Mouse (Mus musculus): Measurements from ENCODE around the gene Fbxw10.

Fbxw10 gene

DNA sequence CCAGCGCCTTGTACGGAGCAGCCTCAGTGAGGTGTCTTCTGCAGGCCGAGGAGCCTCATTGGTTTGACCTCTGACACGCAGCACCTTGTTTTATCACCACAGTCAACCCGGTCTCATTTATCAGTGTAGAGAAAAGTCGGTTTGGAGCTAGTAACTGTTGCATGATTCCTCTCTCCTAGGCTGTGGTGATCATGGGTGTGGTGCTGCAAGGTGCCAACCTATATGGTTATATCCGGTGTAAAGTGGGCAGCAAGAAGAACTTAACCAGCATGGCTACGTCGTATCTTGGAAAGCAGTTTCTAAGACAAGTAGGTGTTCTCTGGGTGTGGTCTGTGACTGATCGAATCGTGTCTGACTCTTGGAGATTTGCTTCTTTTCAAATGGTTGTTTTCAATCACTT lies 44.9 kb downstream of the Fbxw10 start:
- no peak for ATAC-seq (ENCODE audit: insufficient number of reproducible peaks, low FRiP score, low TSS enrichment)

DNA sequence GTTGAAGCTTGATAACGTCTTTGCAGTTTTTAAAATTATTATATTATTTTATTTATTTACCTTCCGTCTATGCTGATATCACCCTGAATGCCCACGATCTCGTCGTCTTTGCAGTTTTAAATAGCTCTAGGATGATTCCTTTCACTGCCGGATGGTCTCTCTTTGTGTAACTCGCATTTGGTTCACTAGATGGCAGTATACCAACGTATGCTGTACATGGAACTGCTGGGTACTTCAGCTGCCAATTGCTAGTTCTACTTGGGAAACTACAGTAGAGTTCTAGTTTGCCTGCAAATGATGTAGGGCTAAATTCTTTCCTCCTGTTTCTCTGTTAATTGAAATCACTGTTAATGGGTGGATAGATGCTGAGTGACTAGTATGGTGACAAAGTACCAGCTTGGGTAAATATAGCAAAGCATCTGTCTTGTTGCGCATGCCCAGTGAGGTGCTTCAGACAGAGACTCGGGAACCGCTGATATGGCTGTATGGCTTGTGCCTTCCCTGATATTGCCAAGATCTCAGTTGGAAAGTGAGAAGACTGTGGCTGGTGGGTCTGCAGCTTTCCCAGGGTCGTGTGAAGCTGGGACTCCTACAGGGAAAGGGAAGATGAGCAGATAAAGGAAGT lies 54.9 kb downstream of the Fbxw10 start:
- ATAC-seq (ENCODE audit: insufficient number of reproducible peaks, low FRiP score, low TSS enrichment), result peak; percentile 52; the same call in 1 of the 2 replicates

DNA sequence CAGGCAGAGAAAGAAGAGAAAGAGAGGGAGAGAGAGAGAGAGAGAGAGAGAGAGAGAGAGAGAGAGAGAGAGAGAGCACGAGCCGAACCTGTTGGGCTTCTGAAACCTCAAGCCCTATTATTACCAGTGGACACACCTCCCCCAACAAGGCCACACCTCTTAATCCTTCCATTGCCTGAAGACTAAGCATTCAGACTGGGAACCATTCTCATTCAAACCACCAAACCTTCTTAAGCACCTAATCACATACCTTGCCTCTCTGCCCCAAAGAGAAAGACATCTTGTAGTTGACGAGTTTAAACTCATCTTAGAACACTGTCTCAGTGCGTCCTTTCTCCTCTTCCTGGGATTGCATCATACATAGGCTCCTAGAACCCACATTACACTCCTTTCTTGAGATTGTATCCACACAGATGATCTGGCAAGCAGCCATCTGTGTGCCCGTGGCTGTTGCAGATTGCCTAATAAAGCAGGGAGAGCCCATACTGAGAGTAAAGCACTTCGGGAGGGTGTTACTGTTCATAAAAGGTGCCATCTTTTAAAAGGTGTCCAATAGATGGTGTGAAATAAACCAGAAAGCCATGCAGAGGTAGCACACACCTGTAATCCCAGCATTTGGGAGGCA lies 57.1 kb downstream of the Fbxw10 start:
- no peak for ATAC-seq (ENCODE audit: insufficient number of reproducible peaks, low FRiP score, low TSS enrichment)

DNA sequence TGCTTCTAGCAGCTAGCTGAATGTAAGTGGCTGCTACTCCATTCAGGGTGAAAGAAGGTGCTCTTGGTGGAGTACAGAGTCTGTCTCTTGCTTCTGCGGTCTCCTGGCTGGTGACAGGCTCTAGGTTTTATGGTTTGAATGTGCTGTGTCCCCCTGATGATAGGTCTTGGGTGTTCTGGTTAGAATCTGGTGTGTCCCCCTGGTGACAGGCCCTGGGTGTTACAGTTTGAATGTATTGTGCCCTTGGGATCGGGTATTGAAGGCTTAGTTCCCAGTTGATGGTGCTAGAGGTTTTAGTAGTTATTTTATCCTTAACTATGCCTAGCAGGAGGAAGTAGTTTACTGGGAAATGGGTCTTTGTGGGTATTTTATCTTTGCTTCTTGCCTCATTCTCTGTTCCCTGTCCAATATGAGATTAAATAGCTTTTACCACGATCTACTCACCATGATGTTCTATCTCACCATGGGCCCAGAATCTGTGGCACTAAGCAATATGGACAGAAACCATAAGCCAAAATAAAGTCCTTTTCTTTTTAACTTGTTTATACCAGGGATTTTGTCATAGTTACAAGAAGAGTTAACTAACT lies 62.9 kb downstream of the Fbxw10 start:
- no peak for ATAC-seq (ENCODE audit: insufficient number of reproducible peaks, low FRiP score, low TSS enrichment)

DNA sequence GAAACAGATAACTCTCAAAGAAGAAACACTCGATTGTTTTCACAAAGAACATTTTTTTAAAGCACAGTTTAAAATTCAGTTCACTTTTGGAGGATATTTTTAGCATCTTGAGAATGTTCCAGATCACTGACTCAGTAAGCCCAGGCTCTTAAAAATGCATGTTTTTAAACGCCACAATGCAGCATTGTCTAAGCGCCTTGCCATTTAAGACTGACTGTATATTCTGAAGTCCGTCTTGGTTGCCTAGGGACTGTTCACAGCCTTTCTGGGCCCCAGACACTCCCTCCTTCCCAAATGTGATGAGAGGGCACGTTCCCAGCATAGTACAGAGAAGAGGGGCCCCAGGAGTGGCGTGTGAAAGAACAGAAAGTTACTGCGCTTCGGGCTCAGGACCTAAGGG lies 64.5 kb downstream of the Fbxw10 start:
- ATAC-seq (ENCODE audit: insufficient number of reproducible peaks, low FRiP score, low TSS enrichment), result no peak

DNA sequence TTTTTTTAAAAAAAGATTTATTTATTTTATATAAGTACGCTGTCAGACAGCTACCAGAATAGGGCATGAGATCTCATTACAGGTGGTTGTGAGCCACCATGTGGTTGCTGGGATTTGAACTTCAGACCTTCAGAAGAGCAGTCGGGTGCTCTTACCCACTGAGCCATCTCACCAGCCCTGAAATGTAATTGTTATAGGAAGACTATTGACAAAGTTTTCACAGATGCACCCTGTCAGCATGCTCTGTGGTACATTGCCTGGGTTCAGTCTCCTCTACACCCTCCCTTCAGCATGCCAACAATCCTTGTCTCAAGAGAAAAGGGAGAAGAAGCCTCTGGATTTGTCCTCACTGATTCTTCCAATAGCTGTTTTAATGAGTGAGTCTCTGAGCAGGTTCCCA lies 66.3 kb downstream of the Fbxw10 start:
- no peak for ATAC-seq (ENCODE audit: insufficient number of reproducible peaks, low FRiP score, low TSS enrichment)

DNA sequence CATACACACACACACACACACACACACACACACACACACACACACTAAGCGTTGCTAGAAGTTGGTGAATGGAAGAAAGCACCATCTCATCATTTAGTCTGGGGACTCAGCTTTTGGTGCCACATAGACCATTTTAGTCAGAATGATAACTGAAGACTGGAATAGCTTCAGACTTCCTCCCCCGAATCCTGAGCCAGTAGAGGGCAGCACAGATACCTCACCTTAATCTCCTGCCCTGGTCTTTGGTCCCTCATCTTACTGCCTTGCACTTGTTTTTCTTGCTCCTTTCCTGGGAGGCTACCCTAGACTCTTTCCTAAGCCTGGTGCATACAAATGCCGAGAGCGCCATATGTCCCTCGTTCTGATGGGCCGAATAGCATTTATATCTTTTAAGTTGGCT lies 67.7 kb downstream of the Fbxw10 start:
- ATAC-seq (ENCODE audit: insufficient number of reproducible peaks, low FRiP score, low TSS enrichment), result no peak

DNA sequence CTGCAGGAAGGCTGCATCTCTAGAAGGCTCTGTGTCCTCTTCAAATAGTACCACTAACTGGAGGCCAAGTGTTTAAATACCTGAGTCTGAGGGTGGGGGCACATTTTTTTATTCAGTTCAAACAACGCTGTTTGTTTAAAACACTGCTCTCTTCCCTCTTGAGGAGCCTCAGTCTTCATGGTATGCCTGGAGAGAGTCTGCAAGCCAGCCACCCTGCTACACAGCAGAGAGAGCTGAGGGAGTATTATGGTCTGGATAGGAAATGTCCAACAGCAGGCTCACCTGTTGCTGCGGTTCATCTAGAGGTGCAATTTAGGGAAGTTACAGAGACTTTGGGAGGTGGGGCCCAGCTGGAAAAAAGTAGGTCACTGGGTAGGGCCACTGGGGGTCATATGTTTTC lies 68.6 kb downstream of the Fbxw10 start:
- no peak for ATAC-seq (ENCODE audit: insufficient number of reproducible peaks, low FRiP score, low TSS enrichment)

DNA sequence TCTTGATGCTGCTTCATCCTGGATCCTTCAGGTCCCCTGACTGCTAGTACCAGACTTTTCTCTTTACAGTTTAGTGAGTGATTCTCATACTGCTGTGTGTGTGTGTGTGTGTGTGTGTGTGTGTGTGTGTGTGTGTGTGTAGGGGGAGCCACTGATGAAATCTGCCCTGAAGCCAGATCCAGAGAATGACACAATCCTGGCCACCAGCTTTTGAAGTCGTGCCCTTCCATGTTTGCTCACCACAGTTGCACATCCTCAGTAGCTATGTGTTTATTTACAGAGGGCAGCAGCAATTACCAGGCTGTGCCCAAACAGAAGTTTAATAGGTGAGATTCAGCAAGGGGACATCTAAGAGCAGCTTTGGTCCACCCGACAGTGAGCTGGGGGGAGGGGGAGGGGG lies 69.9 kb downstream of the Fbxw10 start:
- no peak for ATAC-seq (ENCODE audit: insufficient number of reproducible peaks, low FRiP score, low TSS enrichment)

DNA sequence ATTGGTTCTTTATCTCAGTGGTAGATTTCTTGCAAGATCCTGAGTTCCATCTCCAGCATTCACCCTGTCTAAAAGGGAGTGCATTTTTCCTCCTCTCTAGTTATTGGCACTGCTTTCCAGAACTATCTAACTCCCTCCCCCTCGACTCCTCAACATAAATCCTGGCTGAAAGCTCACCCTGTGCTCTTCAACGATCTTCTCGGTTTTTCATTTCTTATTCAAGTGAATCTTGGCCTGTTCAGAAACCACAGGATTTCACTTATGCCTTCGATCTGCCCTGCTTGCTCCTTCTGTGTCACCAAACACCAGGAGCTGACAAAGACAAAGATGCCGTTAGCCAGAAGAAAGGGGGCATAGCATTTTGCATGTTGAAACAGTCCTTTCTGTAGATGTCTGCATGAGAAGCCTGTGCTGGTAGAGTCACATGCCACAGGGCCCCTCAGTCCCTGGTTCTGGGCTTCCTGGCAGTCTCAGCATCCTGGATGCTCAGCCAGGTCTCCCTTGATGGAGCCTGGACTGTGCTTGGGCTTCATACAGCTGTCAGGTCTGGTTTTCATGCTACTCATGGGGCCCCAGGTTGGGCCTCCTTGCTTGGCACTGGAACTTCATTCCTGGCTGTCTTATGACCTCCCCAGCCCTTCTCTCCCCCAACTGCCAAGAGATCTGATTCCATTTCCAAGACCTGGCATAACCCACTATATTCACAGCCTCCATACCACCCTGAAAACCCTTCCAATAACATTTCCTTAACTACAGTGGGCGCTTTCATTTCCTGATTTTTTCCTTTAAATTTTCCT lies 73.3 kb downstream of the Fbxw10 start:
- ATAC-seq (ENCODE audit: insufficient number of reproducible peaks, low FRiP score, low TSS enrichment), result no peak

DNA sequence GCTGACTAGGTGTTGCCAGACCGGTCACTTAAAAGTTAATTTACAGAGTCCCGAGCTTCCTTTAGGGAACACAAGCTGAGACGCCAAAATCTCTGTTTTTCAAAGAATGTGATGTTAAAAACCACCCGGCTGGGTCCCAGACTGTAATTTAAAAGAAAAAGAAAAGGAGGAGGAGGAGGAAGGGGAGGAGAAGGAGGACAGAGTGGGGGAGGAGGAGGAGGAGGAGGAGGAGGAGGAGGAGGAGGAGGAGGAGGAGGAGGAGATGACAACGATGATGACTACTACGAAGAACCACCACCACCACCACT lies 73.8 kb downstream of the Fbxw10 start:
- ATAC-seq (ENCODE audit: insufficient number of reproducible peaks, low FRiP score, low TSS enrichment), result no peak

DNA sequence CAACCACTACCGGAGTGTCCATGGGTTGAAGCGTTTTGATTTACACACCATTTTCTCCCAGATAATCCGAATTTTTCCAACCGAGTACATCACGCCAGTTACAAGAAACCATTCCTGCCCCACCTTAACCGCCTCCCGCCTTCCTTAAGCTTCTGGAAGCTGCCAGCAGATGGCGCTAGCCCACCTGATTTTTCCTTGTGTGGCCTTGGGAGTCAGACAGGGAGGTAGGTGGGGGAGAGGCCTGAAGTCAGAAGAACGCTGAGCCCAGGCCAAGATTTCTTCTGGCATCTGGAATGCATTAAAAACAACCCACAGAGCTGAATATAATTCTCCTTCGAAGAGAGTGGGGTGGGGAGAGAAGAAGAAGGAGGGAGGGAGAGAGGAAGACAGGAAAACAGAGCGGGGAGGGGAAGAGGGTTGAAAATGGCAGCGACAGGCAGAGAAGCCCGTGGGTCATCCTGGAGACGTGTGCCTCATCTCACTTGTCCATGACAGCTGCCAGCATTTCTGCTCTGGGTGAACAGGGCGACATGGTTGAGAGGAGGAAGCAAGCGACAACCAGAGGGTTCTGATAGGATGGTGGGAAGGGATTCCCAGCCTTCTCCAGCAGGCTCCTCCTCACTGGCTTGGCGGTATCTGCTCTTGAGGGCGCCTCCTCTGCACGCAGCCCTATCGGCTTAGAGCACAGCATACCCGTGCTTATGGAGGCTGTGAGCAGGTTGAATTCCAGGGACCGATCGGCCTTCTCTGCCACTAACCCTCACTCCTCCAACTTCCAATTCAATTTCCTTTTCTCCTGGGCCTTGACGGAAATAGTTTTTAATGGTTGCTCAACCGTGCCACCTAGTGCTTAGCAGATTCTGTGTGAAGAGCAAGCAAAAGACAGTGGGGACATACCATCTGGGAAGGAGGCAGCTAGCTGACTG lies 74.4 kb downstream of the Fbxw10 start:
- peak; percentile 82 for ATAC-seq (ENCODE audit: insufficient number of reproducible peaks, low FRiP score, low TSS enrichment)

DNA sequence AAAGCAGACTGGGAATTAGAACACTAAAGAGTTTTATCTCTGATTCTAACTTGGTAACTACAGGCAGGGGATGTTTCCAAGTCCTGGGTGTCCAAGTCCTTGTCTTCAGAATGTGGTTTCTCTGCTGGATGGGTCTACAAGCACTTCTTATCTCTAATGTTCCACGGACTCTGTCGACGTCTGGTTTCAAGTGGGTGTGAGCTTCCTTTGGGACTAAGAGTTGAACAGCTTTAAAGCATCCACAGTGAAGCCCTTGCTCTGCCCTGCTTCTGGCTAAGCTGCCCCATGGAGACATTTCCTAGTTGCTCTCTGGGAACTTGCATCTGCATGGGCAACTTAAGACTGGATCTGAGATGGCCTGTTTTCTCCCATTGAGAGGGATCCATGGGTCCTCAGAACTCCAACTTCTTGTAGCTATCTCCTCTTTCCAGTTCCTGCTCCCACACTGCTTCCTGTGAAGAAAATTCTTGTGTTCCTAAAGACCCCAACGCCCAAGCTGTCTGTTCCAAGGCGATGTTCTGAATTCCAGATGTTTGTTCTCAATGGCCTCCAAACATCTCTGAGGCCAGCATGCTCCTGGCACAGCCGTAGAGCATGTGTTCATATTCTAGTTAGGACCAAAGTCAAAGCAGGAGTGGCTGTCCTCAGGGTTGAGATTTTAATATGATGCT lies 77.4 kb downstream of the Fbxw10 start:
- no peak for ATAC-seq (ENCODE audit: insufficient number of reproducible peaks, low FRiP score, low TSS enrichment)
